Mouse (Mus musculus) cerebellum, adult 2 months (tissue): ENCODE results near the gene Gm13272. TPM values are rescaled to one million over a fixed set of nuclear protein-coding genes. Genes with fewer than 3 reads are reported as not detected.
"Not testable (repeated sequence)": the region's sequence is repeated elsewhere in the genome, so short reads cannot be mapped to it uniquely, and the experiment has no call there.

Experiments
- DNase-seq, 2 experiments: peaks; one replicate each; pipeline ENCODE4 v3.0.0; 2021
- H3K27ac ChIP-seq: fragments of 200-500 bp; 2 replicates; pipeline ENCODE4 v1.5.1; 2012; ENCODE audit warnings: low read length, control low read depth, inconsistent platforms; ENCODE audit not compliant: insufficient read depth
- H3K27me3 ChIP-seq: fragments of 200-500 bp; 2 replicates; pipeline ENCODE4 v1.6.1; 2012; ENCODE audit warnings: inconsistent platforms, mild to moderate bottlenecking, low read length, moderate library complexity; ENCODE audit not compliant: control insufficient read depth, insufficient read depth
- H3K4me1 ChIP-seq: fragments of 200-500 bp; 2 replicates; pipeline ENCODE4 v1.6.1; 2011; ENCODE audit warnings: low read length; ENCODE audit not compliant: control insufficient read depth, insufficient read depth
- H3K4me3 ChIP-seq: fragments of 200-500 bp; replicated peaks from 2 replicates; pipeline ENCODE3; 2011; ENCODE audit warnings: mild to moderate bottlenecking, low read depth, low read length, control low read depth; ENCODE audit not compliant: insufficient read depth
- CTCF ChIP-seq: fragments of 200-500 bp; IDR thresholded peaks from 2 replicates; pipeline ENCODE4 v1.5.1; 2011; ENCODE audit warnings: low read depth, mild to moderate bottlenecking, control low read depth, low read length, moderate library complexity, borderline replicate concordance; ENCODE audit not compliant: insufficient read depth
- POLR2A ChIP-seq: fragments of 200-500 bp; IDR thresholded peaks from 2 replicates; pipeline ENCODE4 v1.6.1; 2011; ENCODE audit warnings: low read length, control low read depth, borderline replicate concordance; ENCODE audit not compliant: insufficient read depth
- WGBS: fragments of 180-500 bp; shearing (Covaris S2); methylation state at CpG from one replicate; pipeline ENCODE4 v1.1.7; 2018; 5-methylcytosine and 5-hydroxymethylcytosine counted together
- polyA plus RNA-seq: library from polyadenylated mRNA; depleted of rRNA; stranded (reverse); fragments of >200 nt; gene quantifications from 2 replicates; pipeline ENCODE4 v1.2.3, GENCODE M21; 2012; rRNA removed

Gm13272 gene
- polyA plus RNA-seq, 1 experiment: not detected

DNA sequence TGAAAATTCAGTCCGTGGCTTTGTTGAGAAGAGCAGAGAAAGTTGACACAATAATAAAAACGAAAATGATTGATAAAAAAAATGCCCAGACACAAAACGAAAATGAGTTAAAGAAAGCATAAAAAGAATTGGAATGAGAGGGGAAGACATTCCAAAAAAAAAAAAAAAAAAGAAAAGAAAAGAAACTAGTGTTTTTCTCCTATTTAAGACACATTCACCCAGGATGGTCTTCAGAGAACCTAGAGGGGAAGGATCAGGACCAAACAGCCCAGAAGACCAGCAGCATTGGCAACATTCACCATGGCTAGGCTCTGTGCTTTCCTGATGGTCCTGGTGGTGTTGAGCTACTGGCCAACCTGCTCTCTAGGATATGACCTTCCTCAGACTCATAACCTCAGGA is 36.3 kb downstream of the Gm13272 start, which contains the start of gene Ifna7:
TSS of gene Ifna7 (plus strand) at position 301 of the 400 bp plus-strand sequence.
- Histone ChIP-seq H3K27me3 (no peaks in the 10 kb centered on the region), H3K27ac (no peak within 1 kb of the TSS), H3K4me1 (no peaks in the 10 kb centered on the region), H3K4me3 (no peak within 1 kb of the TSS)
- TF ChIP-seq POLR2A: no peak
- TF ChIP-seq CTCF: no peak
- no peak for DNase-seq
- 58% methylated on average over 3 of the region's 3 CpGs for WGBS

DNA sequence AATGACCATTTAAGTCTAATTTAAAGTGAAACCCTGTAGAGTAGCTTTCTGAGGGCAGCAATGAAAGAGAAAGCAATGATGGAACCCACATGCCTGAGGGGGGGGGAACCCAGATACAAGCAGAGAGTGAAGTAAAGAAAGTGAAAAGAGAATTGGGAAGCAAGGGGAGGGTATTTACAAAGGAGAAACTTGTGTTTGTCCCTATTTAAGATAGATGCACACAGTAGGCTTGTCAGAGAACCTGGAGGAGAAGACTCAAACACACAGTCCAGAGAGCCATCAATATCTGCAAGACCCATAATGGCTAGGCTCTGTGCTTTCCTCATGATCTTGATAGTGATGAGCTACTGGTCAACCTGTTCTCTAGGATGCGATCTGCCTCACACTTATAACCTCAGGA is 40.0 kb downstream of the Gm13272 start, which contains the start of gene Ifna11:
TSS of gene Ifna11 (plus strand) at position 301 of the 400 bp plus-strand sequence.
- Histone ChIP-seq H3K27me3 (no peaks in the 10 kb centered on the region), H3K4me1 (no peaks in the 10 kb centered on the region), H3K4me3 (no peak within 1 kb of the TSS), H3K27ac (no peak within 1 kb of the TSS)
- TF ChIP-seq POLR2A (no peak), CTCF (no peak)
- no peak for DNase-seq
- WGBS: 85% methylated on average over 1 of the region's 1 CpGs

GRCm38 (mm10) chr4:88822995-88823394 is 43.3 kb downstream of the Gm13272 start:
- H3K4me1 ChIP-seq: no peaks in the 10 kb centered on the region
- TF ChIP-seq POLR2A (no peak), CTCF (0 out of 2 replicates have a peak, but pooled peaks have one; percentile 18)
- no peak overlapping the region for H3K4me3 ChIP-seq
- H3K27me3 ChIP-seq: no peaks in the 10 kb centered on the region
- DNase-seq: peak in 1 of 2 experiments; percentile 5
- 27% methylated on average over 4 of the region's 4 CpGs for WGBS
- no peak overlapping the region for H3K27ac ChIP-seq

DNA sequence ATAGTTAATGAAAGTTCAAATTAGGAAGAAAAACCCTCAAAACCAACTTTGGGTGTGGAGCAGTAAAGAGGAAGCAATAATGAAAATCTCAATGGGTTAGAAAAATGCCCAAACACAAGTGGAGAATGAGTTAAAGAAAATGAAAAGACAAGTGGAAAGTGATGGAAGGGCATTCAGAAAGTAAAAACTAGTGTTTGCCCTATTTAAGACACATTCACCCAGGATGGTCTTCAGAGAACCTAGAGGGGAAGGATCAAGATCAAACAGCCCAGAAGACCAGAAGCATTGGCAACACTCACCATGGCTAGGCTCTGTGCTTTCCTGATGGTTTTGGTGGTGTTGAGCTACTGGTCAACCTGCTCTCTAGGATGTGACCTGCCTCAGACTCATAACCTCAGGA is 47.5 kb downstream of the Gm13272 start, which contains the start of gene Ifna6:
TSS of gene Ifna6 (plus strand) at position 301 of the 400 bp plus-strand sequence.
- H3K27me3 ChIP-seq, DNase-seq, H3K4me3 ChIP-seq, H3K4me1 ChIP-seq, H3K27ac ChIP-seq: not testable (repeated sequence)

Other genes with a start within 250 kb of the Gm13272 start
- not detected in 2 replicates for gene Ifna15, start 221.6 kb upstream of the Gm13272 start, polyA plus RNA-seq
- not detected in 2 replicates for gene Ifna14, start 208.1 kb upstream of the Gm13272 start, polyA plus RNA-seq
- gene Ifna9, start 187.5 kb upstream of the Gm13272 start, polyA plus RNA-seq: not detected in 2 replicates
- gene Ifna12, start 176.5 kb upstream of the Gm13272 start, polyA plus RNA-seq: not detected in 2 replicates
- gene C87499, start 145.4 kb upstream of the Gm13272 start, polyA plus RNA-seq: not detected in 2 replicates
- gene Ifna13, start 135.4 kb upstream of the Gm13272 start, polyA plus RNA-seq: not detected in 2 replicates
- gene Ifna16, start 102.9 kb upstream of the Gm13272 start, polyA plus RNA-seq: not detected in 2 replicates
- gene Ifna2, start 95.9 kb upstream of the Gm13272 start, polyA plus RNA-seq: not detected in 2 replicates
- gene Ifnab, start 88.5 kb upstream of the Gm13272 start, polyA plus RNA-seq: not detected in 2 replicates
- gene Gm26566, start 58.0 kb upstream of the Gm13272 start, polyA plus RNA-seq: 0.59 and 1.2 TPM in 2 replicates
- 43.6 and 44.7 TPM in 2 replicates for gene Klhl9, start 57.4 kb upstream of the Gm13272 start, polyA plus RNA-seq
- not detected in 2 replicates for gene Gm13271, start 25.0 kb upstream of the Gm13272 start, polyA plus RNA-seq
- not detected in 2 replicates for gene Gm13283, start 19.7 kb upstream of the Gm13272 start, polyA plus RNA-seq
- gene Gm13290, start 6.0 kb upstream of the Gm13272 start, polyA plus RNA-seq: not detected in 2 replicates
- gene Gm13289, start 2.9 kb upstream of the Gm13272 start, polyA plus RNA-seq: not detected in 2 replicates
- not detected in 2 replicates for gene Ifnz, start 2.3 kb downstream of the Gm13272 start, polyA plus RNA-seq
- gene Gm13276, start 5.9 kb downstream of the Gm13272 start, polyA plus RNA-seq: not detected in 2 replicates
- gene Gm13277, start 8.8 kb downstream of the Gm13272 start, polyA plus RNA-seq: not detected in 2 replicates
- gene Gm13278, start 11.7 kb downstream of the Gm13272 start, polyA plus RNA-seq: not detected in 2 replicates
- not detected in 2 replicates for gene Gm13275, start 14.6 kb downstream of the Gm13272 start, polyA plus RNA-seq
- gene Gm13279, start 17.5 kb downstream of the Gm13272 start, polyA plus RNA-seq: not detected in 2 replicates
- not detected in 2 replicates for gene Gm13285, start 19.8 kb downstream of the Gm13272 start, polyA plus RNA-seq
- gene Gm13287, start 23.4 kb downstream of the Gm13272 start, polyA plus RNA-seq: not detected in 2 replicates
- gene Gm13288, start 25.7 kb downstream of the Gm13272 start, polyA plus RNA-seq: not detected in 2 replicates
- not detected in 2 replicates for gene Ifna7, start 36.4 kb downstream of the Gm13272 start, polyA plus RNA-seq
- gene Ifna11, start 40.1 kb downstream of the Gm13272 start, polyA plus RNA-seq: not detected in 2 replicates
- gene Ifna6, start 47.6 kb downstream of the Gm13272 start, polyA plus RNA-seq: not detected in 2 replicates
- not detected in 2 replicates for gene Ifna5, start 55.7 kb downstream of the Gm13272 start, polyA plus RNA-seq
- gene Ifna4, start 62.0 kb downstream of the Gm13272 start, polyA plus RNA-seq: not detected in 2 replicates
- not detected in 2 replicates for gene Ifna1, start 70.2 kb downstream of the Gm13272 start, polyA plus RNA-seq
- gene Ifne, start 100.4 kb downstream of the Gm13272 start, polyA plus RNA-seq: not detected in 2 replicates